Mouse (Mus musculus) CH12.LX (cell line): ENCODE results near the gene Hax1. TPM values are rescaled to one million over a fixed set of nuclear protein-coding genes. Genes with fewer than 3 reads are reported as not detected.
A peak's percentile ranks its signal among the peaks of the same experiment; 100 is the strongest.

Experiments used
- DNase-seq: peaks from one replicate; pipeline ENCODE4 v3.0.0-alpha.2; 2013; ENCODE audit errors: extremely low read depth
- H3K27ac ChIP-seq: 2 replicates; pipeline ENCODE4 v1.5.1; 2012; ENCODE audit warnings: low read depth, mild to moderate bottlenecking, control low read depth, moderate library complexity; ENCODE audit not compliant: insufficient read depth
- H3K27me3 ChIP-seq: replicated peaks from 2 replicates; pipeline ENCODE3; 2012; ENCODE audit warnings: inconsistent platforms
- H3K36me3 ChIP-seq, 2 experiments: replicated peaks in 1 of 2; 2 replicates each; pipeline versions ENCODE3 to v1.6.1; 2012; ENCODE audit warnings: inconsistent platforms in 1 of 2, low read length in 1 of 2, mild to moderate bottlenecking in 1 of 2, mixed read lengths in 1 of 2, moderate library complexity in 1 of 2; ENCODE audit not compliant: control insufficient read depth in 1 of 2, insufficient read depth in 1 of 2
- H3K4me1 ChIP-seq, 2 experiments: 2 replicates each; pipeline ENCODE4 v1.6.1; 2012; ENCODE audit warnings: inconsistent platforms in 1 of 2, moderate library complexity in 1 of 2; ENCODE audit not compliant: insufficient read depth in 2 of 2, control insufficient read depth in 1 of 2
- H3K4me2 ChIP-seq: 2 replicates; pipeline ENCODE4 v1.6.1; 2012; ENCODE audit warnings: low read depth, mild to moderate bottlenecking, control low read depth; ENCODE audit not compliant: poor library complexity, insufficient read depth, severe bottlenecking
- H3K4me3 ChIP-seq, 3 experiments: fragments of 150-350 bp in 1 of 3; sonication (generic) in 1 of 3; replicated peaks in 1 of 3; 2 replicates each; pipeline versions ENCODE3 to v1.5.1; 2011 to 2012; ENCODE audit warnings: low read depth in 2 of 3, low read length in 2 of 3, mild to moderate bottlenecking in 2 of 3, moderate library complexity in 2 of 3, control low read depth in 1 of 3, improper control_type of control experiment in 1 of 3, inconsistent platforms in 1 of 3, mixed read lengths in 1 of 3; ENCODE audit not compliant: poor library complexity in 1 of 3
- H3K79me2 ChIP-seq: replicated peaks from 2 replicates; pipeline ENCODE4 v1.6.1; 2012; ENCODE audit warnings: mild to moderate bottlenecking, moderate library complexity; ENCODE audit not compliant: control insufficient read depth, poor library complexity, insufficient read depth, severe bottlenecking; ENCODE audit errors: extremely low read depth
- H3K9ac ChIP-seq: 2 replicates; pipeline ENCODE4 v1.6.1; 2012; ENCODE audit warnings: low read depth, mild to moderate bottlenecking, control low read depth, moderate library complexity; ENCODE audit not compliant: insufficient read depth
- H3K9me3 ChIP-seq: replicated peaks from 2 replicates; pipeline ENCODE3; 2012; ENCODE audit warnings: low read length, inconsistent platforms, mixed read lengths
- BHLHE40 ChIP-seq: IDR thresholded peaks from 2 replicates; pipeline ENCODE4 v1.6.1; 2011; ENCODE audit warnings: mild to moderate bottlenecking, low read depth, low read length, improper control_type of control experiment
- CTCF ChIP-seq, 2 experiments: IDR thresholded peaks in 1 of 2; conservative IDR thresholded peaks in 1 of 2; 2 replicates each; pipeline ENCODE4 v1.5.1; 2011 to 2012; ENCODE audit warnings: low read depth in 2 of 2, low read length in 2 of 2, improper control_type of control experiment in 1 of 2, inconsistent platforms in 1 of 2, mild to moderate bottlenecking in 1 of 2, moderate library complexity in 1 of 2
- GABPA ChIP-seq: IDR thresholded peaks from 2 replicates; pipeline ENCODE4 v1.6.1; 2012; ENCODE audit warnings: low read depth, low read length, improper control_type of control experiment, inconsistent platforms; ENCODE audit not compliant: insufficient replicate concordance
- HCFC1 ChIP-seq: IDR thresholded peaks from 2 replicates; pipeline ENCODE4 v1.6.1; 2012; ENCODE audit warnings: low read depth, mild to moderate bottlenecking, inconsistent platforms, low read length, improper control_type of control experiment
- JUND ChIP-seq: conservative IDR thresholded peaks from 2 replicates; pipeline ENCODE4 v1.6.1; 2011; ENCODE audit warnings: low read depth, low read length, improper control_type of control experiment
- KAT2A ChIP-seq: IDR thresholded peaks from 2 replicates; pipeline ENCODE4 v1.6.1; 2012; ENCODE audit warnings: low read length, improper control_type of control experiment, inconsistent platforms; ENCODE audit not compliant: insufficient replicate concordance
- MAFK ChIP-seq: IDR thresholded peaks from 2 replicates; pipeline ENCODE4 v1.6.1; 2011; ENCODE audit warnings: low read length, improper control_type of control experiment; ENCODE audit not compliant: insufficient replicate concordance
- MAX ChIP-seq: IDR thresholded peaks from 2 replicates; pipeline ENCODE4 v1.6.1; 2011; ENCODE audit warnings: low read length, improper control_type of control experiment
- MEF2A ChIP-seq: IDR thresholded peaks from 2 replicates; pipeline ENCODE4 v1.6.1; 2014; ENCODE audit warnings: low read depth, mild to moderate bottlenecking, inconsistent platforms, low read length, improper control_type of control experiment, borderline replicate concordance
- MYC ChIP-seq: IDR thresholded peaks from 2 replicates; pipeline ENCODE4 v1.6.1; 2011; ENCODE audit warnings: low read depth, mild to moderate bottlenecking, improper control_type of control experiment, low read length
- POLR2A ChIP-seq: IDR thresholded peaks from 2 replicates; pipeline ENCODE4 v1.6.1; 2011; ENCODE audit warnings: low read depth, mild to moderate bottlenecking, improper control_type of control experiment, low read length
- RAD21 ChIP-seq: IDR thresholded peaks from 2 replicates; pipeline ENCODE4 v1.6.1; 2011; ENCODE audit warnings: low read depth, mild to moderate bottlenecking, low read length, improper control_type of control experiment, moderate library complexity
- RCOR1 ChIP-seq: conservative IDR thresholded peaks from 2 replicates; pipeline ENCODE4 v1.6.1; 2012; ENCODE audit warnings: low read depth, mild to moderate bottlenecking, inconsistent platforms, low read length, improper control_type of control experiment
- SMC3 ChIP-seq: IDR thresholded peaks from 2 replicates; pipeline ENCODE4 v1.6.1; 2011; ENCODE audit warnings: low read depth, low read length, improper control_type of control experiment
- UBTF ChIP-seq: IDR thresholded peaks from 2 replicates; pipeline ENCODE4 v1.6.1; 2012; ENCODE audit warnings: low read depth, mild to moderate bottlenecking, inconsistent platforms, low read length, improper control_type of control experiment, moderate library complexity
- ZMIZ1 ChIP-seq: IDR thresholded peaks from 2 replicates; pipeline ENCODE4 v1.6.1; 2012; ENCODE audit warnings: low read depth, mild to moderate bottlenecking, inconsistent platforms, low read length, improper control_type of control experiment
- ZNF384 ChIP-seq: IDR thresholded peaks from 2 replicates; pipeline ENCODE4 v1.6.1; 2012; ENCODE audit warnings: low read depth, low read length, improper control_type of control experiment, inconsistent platforms
- dilution Hi-C: fragments of 300-500 bp; cut with MboI; formaldehyde crosslinking; loops from 2 replicates; pipeline ENCODE4 v1.14.3; 2020; ENCODE audit warnings: low sequenced_read_pairs; ENCODE audit not compliant: extremely low pct_unique_long_range_greater_than_20kb, extremely low pct_ligation_motif_present
- in situ Hi-C: fragments of 300-500 bp; cut with MboI; formaldehyde crosslinking; loops from 3 replicates; pipeline ENCODE4 v1.14.3; 2019; ENCODE audit warnings: low sequenced_read_pairs, low pct_ligation_motif_present, low pct_unique_long_range_greater_than_20kb, mixed read lengths
- polyA plus RNA-seq: library from polyadenylated mRNA; unstranded; fragments of >175 nt; gene quantifications from 2 replicates; pipeline ENCODE4 v1.2.1, GENCODE M21; 2012; ENCODE audit warnings: low read depth; ENCODE audit not compliant: insufficient read length
- total RNA-seq, 2 experiments: library from RNA; depleted of rRNA; stranded (reverse); fragments of 300-350 nt in 1 of 2; fragments of >200 nt in 1 of 2; gene quantifications; 2 replicates each; pipeline ENCODE4 v1.2.3; 2012 to 2014

Hax1 gene
- total and polyA plus RNA-seq, 3 experiments, result 302 to 353 (median 304) TPM

DNA sequence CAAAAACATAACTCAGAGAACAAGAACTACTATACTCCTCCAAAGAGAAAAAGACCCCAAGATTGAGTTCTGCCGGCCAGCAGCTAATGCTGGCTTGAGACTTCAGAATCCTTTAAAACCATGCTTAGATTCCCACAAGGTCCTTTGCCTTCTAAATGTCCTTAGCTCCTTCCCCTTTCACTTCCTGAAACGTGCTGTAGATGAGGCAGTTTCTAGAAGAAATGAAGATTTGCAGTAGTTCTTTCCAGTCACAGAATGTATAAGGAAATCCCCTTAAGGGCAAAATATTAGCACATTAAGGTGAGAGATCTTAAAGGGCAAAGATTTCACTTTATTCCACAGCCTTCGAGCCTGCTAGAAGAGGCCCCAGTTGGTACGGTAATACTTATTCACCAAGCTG lies 1.2 kb upstream of the Hax1 start:
- TF ChIP-seq ZNF384 (no peak), BHLHE40 (peak; percentile 94)
- Histone ChIP-seq H3K36me3 (peaks cover 42 to 65% of the 10 kb centered on the region in 2 experiments), H3K4me3 (peak overlapping the region in 1 of 3 experiments; percentile 94), H3K27me3 (no peaks in the 10 kb centered on the region), H3K4me2 (peak overlapping the region; percentile 97), H3K9ac (peak overlapping the region; percentile 99; the same call in 1 of the 2 replicates), H3K9me3 (no peaks in the 10 kb centered on the region), H3K27ac (peak overlapping the region; percentile 82), H3K79me2 (peaks cover 25% of the 10 kb centered on the region), H3K4me1 (peaks cover 0 to 22% of the 10 kb centered on the region in 2 experiments; a peak in 2 of 4 replicates)
- dilution Hi-C loops (no loop called here), in situ Hi-C loops (no loop called here)
- DNase-seq, result peak; percentile 52

DNA sequence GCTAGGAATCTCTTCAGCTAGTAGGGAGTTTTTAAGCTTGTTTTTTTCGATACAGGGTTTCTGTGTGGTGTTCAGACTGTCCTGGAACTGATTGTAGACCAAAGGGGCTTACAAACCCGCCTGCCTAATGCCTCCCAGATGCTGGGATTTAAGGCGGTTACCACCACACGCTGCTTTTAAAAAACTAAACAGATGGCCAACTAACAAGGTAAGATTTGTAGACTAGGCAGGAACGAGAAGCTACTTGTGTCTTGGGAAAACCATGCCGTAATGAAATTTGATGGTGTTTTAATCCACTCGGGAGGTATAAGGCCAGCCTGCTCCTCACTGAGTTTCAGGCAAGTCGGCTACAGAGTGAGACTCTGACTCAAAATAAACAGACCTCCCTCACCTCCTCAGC lies 510 bp upstream of the Hax1 start:
- H3K36me3 ChIP-seq, result peaks cover 47 to 61% of the 10 kb centered on the region in 2 experiments
- peak overlapping the region; percentile 99 for H3K9ac ChIP-seq
- dilution Hi-C loops (no loop called here), in situ Hi-C loops (no loop called here)
- TF ChIP-seq ZMIZ1 (no peak), HCFC1 (no peak), CTCF (conservative IDR thresholded peaks at IDR 0.05 in 1 of 2, IDR thresholded peaks at IDR 0.05 in 1 of 2; ENCODE audit: low read depth in 2 of 2, low read length in 2 of 2) (no peak), MAFK (no peak), BHLHE40 (no peak), UBTF (no peak), MYC (no peak), MAX (no peak), MEF2A (no peak), KAT2A (no peak), POLR2A (no peak), RAD21 (no peak), RCOR1 (no peak), SMC3 (no peak), JUND (no peak), GABPA (no peak)
- H3K4me1 ChIP-seq, result peaks cover 0 to 22% of the 10 kb centered on the region in 2 experiments; a peak in 2 of 4 replicates
- peak; percentile 15 for DNase-seq
- H3K27ac ChIP-seq, result peak overlapping the region; percentile 82
- peak overlapping the region; percentile 97 for H3K4me2 ChIP-seq
- peak overlapping the region; percentile 87 to 99 (median 94) for H3K4me3 ChIP-seq
- no peaks in the 10 kb centered on the region for H3K9me3 ChIP-seq
- no peaks in the 10 kb centered on the region for H3K27me3 ChIP-seq
- peaks cover 25% of the 10 kb centered on the region for H3K79me2 ChIP-seq
